Mouse (Mus musculus): ENCODE measurements around the gene Kcnh1. TPM values are rescaled to one million over a fixed set of nuclear protein-coding genes. Genes with fewer than 3 reads are reported as not detected.

The Kcnh1 gene
- polyA plus RNA-seq, 1 experiment from 2014 or later, result not detected

DNA sequence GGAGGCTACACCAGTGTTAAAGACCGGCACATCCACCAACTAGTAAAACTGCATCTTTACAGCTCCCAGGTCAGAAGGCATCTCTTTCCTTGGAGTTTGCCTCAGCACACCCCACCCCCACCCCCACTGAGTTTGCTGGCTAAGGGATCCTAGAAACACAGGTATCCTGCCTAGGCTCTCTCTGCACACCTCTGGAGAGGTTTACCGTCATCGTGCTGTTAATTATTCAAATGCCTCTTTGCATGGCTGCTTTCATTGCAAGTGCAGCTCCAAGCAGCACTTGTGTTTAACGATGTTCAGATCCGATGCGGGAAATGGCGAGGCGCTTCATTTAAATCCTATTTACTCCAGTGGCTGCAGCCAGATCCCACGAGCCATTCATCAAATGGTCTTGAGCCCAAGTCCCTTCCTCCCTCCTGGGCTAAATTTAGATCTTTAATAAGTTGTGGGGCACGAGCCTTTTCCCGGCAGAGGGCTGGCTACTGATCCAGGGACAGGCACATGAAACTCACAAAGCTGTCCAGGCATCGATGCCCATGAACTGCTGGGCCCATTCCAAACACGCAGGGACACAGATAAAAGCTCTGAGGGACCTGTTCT, 330.4 kb downstream of the Kcnh1 start:
- no peak for DNase-seq
- Histone ChIP-seq H3K9ac (replicated peaks) (no peak overlapping the region), H3K4me1 (ENCODE audit: insufficient read depth) (no peaks in the 10 kb centered on the region), H3K4me3 (ENCODE audit: low read depth, low read length) (no peak overlapping the region), H3K9me3 (ENCODE audit: low read length) (no peaks in the 10 kb centered on the region), H3K4me2 (ENCODE audit: low read depth, low read length) (no peak overlapping the region), H3K36me3 (replicated peaks; ENCODE audit: insufficient read depth, low read length) (no peaks in the 10 kb centered on the region), H3K27ac (ENCODE audit: low read depth) (no peak overlapping the region), H3K27me3 (ENCODE audit: insufficient read depth, low read length) (no peaks in the 10 kb centered on the region)
- TF ChIP-seq EP300 (IDR thresholded peaks at IDR 0.05; ENCODE audit: low read depth) (no peak), CTCF (IDR thresholded peaks at IDR 0.05; ENCODE audit: low read depth) (no peak)
- no peak for ATAC-seq
- WGBS (ENCODE audit: insufficient replicate concordance), result 64% methylated on average over 13 of the region's 13 CpGs

DNA sequence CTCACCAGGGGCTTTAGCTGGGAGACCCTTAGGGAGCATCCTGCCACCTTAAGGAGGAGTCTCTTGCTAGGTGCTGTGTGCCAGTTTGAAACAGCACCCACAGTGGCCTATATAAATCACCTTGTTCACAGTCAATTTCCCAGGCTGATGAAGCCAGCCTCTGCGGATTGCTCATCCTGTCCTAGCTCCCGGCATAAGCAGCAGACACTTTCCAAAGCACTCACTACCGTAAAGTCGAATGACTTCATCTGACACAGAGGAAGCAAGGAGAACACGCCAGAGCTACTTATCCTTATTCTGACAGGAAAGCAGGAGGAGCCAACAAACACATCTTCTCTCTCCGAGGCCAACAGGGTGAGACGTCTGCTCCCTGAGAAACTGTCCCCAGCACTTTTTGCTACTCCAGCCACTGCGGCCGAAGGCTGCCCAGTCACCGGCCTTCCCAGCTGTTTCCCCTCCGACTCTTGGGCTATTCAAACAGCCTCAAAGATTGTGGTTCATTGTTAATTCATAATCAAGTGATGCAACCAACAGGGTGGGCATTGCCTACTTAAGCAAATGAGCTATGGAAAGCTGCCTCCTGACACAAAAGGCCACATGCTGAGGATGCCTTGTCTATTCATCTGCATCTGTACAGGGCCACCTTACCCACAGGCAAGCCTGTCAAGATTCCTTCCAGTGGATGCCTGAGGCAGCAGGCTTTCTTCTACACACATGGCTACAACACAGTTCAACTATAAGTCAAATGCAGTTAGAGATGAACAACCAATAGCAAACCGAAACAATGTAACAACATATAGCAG, 332.0 kb downstream of the Kcnh1 start:
- TF ChIP-seq EP300 (IDR thresholded peaks at IDR 0.05; ENCODE audit: low read depth) (no peak), CTCF (IDR thresholded peaks at IDR 0.05; ENCODE audit: low read depth) (no peak)
- no peak overlapping the region for H3K27ac ChIP-seq (ENCODE audit: low read depth)
- no peaks in the 10 kb centered on the region for H3K27me3 ChIP-seq (ENCODE audit: insufficient read depth, low read length)
- H3K9me3 ChIP-seq (ENCODE audit: low read length), result no peaks in the 10 kb centered on the region
- no peak overlapping the region for H3K9ac ChIP-seq (replicated peaks)
- ATAC-seq (no peak), DNase-seq (no peak)
- 63% methylated on average over 12 of the region's 12 CpGs for WGBS (ENCODE audit: insufficient replicate concordance)
- no peaks in the 10 kb centered on the region for H3K36me3 ChIP-seq (replicated peaks; ENCODE audit: insufficient read depth, low read length)
- H3K4me1 ChIP-seq (ENCODE audit: insufficient read depth), result no peaks in the 10 kb centered on the region
- no peak overlapping the region for H3K4me3 ChIP-seq (ENCODE audit: low read depth, low read length)
- no peak overlapping the region for H3K4me2 ChIP-seq (ENCODE audit: low read depth, low read length)

DNA sequence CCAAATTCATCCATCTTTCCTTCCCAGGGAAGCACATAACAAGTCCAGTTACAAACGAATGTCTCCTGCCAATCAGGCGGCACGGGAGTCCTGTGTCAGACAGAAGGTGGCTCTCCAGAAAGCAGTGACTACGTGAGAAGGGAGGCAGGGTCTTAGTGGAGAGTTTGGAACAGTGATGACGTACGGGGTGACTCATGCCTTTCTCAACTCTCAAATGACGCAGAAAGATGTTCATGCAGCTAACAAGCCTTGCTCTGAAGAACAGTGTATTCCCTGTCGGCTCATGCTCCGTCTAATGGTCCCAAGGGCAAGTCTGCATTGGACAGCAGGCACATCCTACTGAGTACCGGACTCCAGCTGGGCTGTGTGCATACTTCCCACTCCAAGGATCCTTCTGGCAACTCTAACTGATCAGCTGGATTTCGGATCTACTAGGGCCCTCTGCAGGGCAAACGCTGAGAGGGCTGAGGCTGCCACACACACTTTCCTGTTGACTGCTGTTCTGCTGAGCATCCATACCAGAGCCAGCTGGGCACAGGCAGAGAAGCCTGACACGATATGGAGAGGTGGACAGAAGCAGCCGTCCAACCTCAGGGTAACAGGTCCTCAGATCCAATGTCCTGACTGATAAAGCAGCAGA, 335.3 kb downstream of the Kcnh1 start:
- no peaks in the 10 kb centered on the region for H3K27me3 ChIP-seq (ENCODE audit: insufficient read depth, low read length)
- H3K27ac ChIP-seq (ENCODE audit: low read depth), result no peak overlapping the region
- no peak overlapping the region for H3K9ac ChIP-seq (replicated peaks)
- no peaks in the 10 kb centered on the region for H3K36me3 ChIP-seq (replicated peaks; ENCODE audit: insufficient read depth, low read length)
- 73% methylated on average over 14 of the region's 14 CpGs for WGBS (ENCODE audit: insufficient replicate concordance)
- DNase-seq (no peak), ATAC-seq (no peak)
- no peaks in the 10 kb centered on the region for H3K9me3 ChIP-seq (ENCODE audit: low read length)
- TF ChIP-seq CTCF (IDR thresholded peaks at IDR 0.05; ENCODE audit: low read depth) (no peak), EP300 (IDR thresholded peaks at IDR 0.05; ENCODE audit: low read depth) (no peak)
- no peak overlapping the region for H3K4me2 ChIP-seq (ENCODE audit: low read depth, low read length)
- H3K4me3 ChIP-seq (ENCODE audit: low read depth, low read length), result no peak overlapping the region
- H3K4me1 ChIP-seq (ENCODE audit: insufficient read depth), result no peaks in the 10 kb centered on the region

DNA sequence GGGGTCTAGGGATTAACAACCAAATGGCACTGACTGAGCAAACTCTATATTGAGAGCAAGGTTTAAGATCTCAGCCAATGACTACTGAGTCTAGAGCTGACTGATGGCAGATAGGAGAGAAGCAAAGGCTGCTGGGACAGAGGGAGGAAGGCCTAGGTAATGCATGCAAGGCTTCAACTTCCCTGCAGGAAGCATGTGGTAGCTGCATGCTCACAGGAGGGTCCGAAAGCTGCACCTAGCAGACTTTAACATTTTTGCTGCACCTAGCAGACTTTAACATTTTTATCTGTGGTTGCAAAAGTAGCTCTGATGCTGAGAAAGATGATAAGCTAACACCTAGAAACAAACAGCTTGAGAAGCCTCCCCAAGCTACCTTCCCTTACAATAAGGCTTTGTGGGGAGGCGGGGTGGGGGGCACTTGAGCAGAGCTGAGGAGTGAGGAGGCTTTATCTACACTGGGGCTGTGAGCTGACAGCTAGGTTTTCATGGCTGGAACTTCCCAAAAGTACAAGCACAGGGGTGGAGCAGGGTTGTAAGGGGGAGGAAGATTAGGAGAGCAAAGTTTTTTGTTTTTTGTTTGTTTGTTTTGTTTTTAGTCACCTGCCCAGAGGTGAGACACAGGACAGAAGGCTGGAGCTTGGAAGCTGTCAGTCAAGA, 341.0 kb downstream of the Kcnh1 start:
- TF ChIP-seq CTCF (IDR thresholded peaks at IDR 0.05; ENCODE audit: low read depth), result no peak
- TF ChIP-seq EP300 (IDR thresholded peaks at IDR 0.05; ENCODE audit: low read depth), result no peak
- DNase-seq, result no peak
- 65% methylated on average over 2 of the region's 2 CpGs for WGBS (ENCODE audit: insufficient replicate concordance)
- no peak for ATAC-seq
- Histone ChIP-seq H3K4me2 (ENCODE audit: low read depth, low read length) (no peak overlapping the region), H3K4me3 (ENCODE audit: low read depth, low read length) (no peak overlapping the region), H3K36me3 (replicated peaks; ENCODE audit: insufficient read depth, low read length) (no peaks in the 10 kb centered on the region), H3K27me3 (ENCODE audit: insufficient read depth, low read length) (no peaks in the 10 kb centered on the region), H3K4me1 (ENCODE audit: insufficient read depth) (no peaks in the 10 kb centered on the region), H3K27ac (ENCODE audit: low read depth) (no peak overlapping the region), H3K9me3 (ENCODE audit: low read length) (no peaks in the 10 kb centered on the region), H3K9ac (replicated peaks) (no peak overlapping the region)

DNA sequence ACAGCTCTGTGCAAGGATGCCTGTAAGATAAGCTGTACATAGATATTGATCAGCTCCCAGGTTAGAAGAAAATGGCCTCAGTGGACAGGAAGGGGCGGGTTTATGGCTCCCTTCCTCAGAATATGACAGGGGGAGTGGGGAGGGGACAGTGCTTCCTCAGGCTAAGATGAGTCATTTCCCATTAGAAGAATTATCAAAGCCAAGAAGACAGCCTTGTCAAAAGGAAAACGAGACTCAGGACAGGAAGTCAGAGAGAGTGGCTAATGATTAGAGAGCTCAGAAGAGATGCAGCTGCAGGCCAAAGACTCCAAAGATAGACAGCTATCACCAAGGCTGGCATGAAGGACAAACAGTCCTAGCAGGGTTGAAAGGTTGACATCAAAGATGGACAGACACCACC, 341.6 kb downstream of the Kcnh1 start:
- Histone ChIP-seq H3K9me3 (ENCODE audit: low read length) (no peaks in the 10 kb centered on the region), H3K27me3 (ENCODE audit: insufficient read depth, low read length) (no peaks in the 10 kb centered on the region), H3K27ac (ENCODE audit: low read depth) (no peak overlapping the region), H3K4me3 (ENCODE audit: low read depth, low read length) (no peak overlapping the region), H3K4me1 (ENCODE audit: insufficient read depth) (no peaks in the 10 kb centered on the region), H3K36me3 (replicated peaks; ENCODE audit: insufficient read depth, low read length) (no peaks in the 10 kb centered on the region), H3K9ac (replicated peaks) (no peak overlapping the region), H3K4me2 (ENCODE audit: low read depth, low read length) (no peak overlapping the region)
- DNase-seq (no peak), ATAC-seq (0 out of 2 replicates have a peak, but pooled peaks have one; percentile 25)
- WGBS (ENCODE audit: insufficient replicate concordance), result 20% methylated on average over 2 of the region's 2 CpGs
- TF ChIP-seq CTCF (IDR thresholded peaks at IDR 0.05; ENCODE audit: low read depth), result no peak
- no peak for TF ChIP-seq EP300 (IDR thresholded peaks at IDR 0.05; ENCODE audit: low read depth)

DNA sequence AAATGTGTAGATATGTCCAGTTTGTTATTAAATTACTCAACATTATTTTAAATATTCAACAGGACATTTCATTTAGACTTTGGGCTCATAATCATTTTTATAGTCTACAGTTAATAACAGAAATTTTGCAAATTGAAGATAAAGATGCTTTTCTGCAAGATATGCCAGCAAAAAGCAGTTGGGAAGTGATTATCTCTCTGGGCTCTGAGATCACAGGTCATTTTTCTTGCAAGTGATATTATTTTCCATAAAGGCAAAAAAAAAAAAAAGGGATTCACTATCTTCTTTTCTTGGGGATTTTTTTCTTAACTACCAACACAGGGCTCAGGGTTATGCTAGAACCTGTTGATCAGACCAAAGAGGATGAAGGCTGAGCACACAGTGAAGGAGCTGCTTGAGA, 342.4 kb downstream of the Kcnh1 start:
- H3K27ac ChIP-seq (ENCODE audit: low read depth), result no peak overlapping the region
- H3K9me3 ChIP-seq (ENCODE audit: low read length), result no peaks in the 10 kb centered on the region
- no peaks in the 10 kb centered on the region for H3K36me3 ChIP-seq (replicated peaks; ENCODE audit: insufficient read depth, low read length)
- DNase-seq (no peak), ATAC-seq (no peak)
- H3K9ac ChIP-seq (replicated peaks), result no peak overlapping the region
- H3K4me1 ChIP-seq (ENCODE audit: insufficient read depth), result no peaks in the 10 kb centered on the region
- no peaks in the 10 kb centered on the region for H3K27me3 ChIP-seq (ENCODE audit: insufficient read depth, low read length)
- no peak for TF ChIP-seq CTCF (IDR thresholded peaks at IDR 0.05; ENCODE audit: low read depth)
- no peak for TF ChIP-seq EP300 (IDR thresholded peaks at IDR 0.05; ENCODE audit: low read depth)
- H3K4me2 ChIP-seq (ENCODE audit: low read depth, low read length), result no peak overlapping the region
- no peak overlapping the region for H3K4me3 ChIP-seq (ENCODE audit: low read depth, low read length)

Measured in liver, postnatal 0 days (tissue).